Mouse (Mus musculus) kidney, adult 11 months (tissue): ENCODE measurements around the gene Pex11b.
"Not testable (repeated sequence)": the region's sequence is repeated elsewhere in the genome, so short reads cannot be mapped to it uniquely, and the experiment has no call there.

Source experiments
- DNase-seq: peaks from one replicate; pipeline ENCODE4 v3.0.0; 2022

The Pex11b gene

GRCm38 (mm10) chr3:96629729-96630600 is 5.2 kb upstream of the Pex11b start, which contains the start of gene Rbm8a:
Rbm8a (plus strand) TSS chr3:96629933.
- peak; percentile 95 for DNase-seq

GRCm38 (mm10) chr3:96632058-96632457 is 3.1 kb upstream of the Pex11b start:
- no peak for DNase-seq

GRCm38 (mm10) chr3:96634015-96634414 is 1.2 kb upstream of the Pex11b start:
- DNase-seq, result no peak

- DNase-seq, result no peak
Measured at GRCm38 (mm10) chr3:96635906-96636305, 730 bp downstream of the Pex11b start.

- no peak for DNase-seq
Measured at GRCm38 (mm10) chr3:96636448-96636847, 1.3 kb downstream of the Pex11b start.

- peak; percentile 43 for DNase-seq
Measured at GRCm38 (mm10) chr3:96639219-96639618, 4.0 kb downstream of the Pex11b start.

GRCm38 (mm10) chr3:96645018-96645649 is 10.0 kb downstream of the Pex11b start, which contains the start of gene Itga10:
Itga10 (plus strand) TSS chr3:96645584.
- no peak for DNase-seq

GRCm38 (mm10) chr3:96647365-96647764 is 12.2 kb downstream of the Pex11b start:
- DNase-seq, result no peak

GRCm38 (mm10) chr3:96660901-96661300 is 25.7 kb downstream of the Pex11b start:
- DNase-seq, result no peak

- no peak for DNase-seq
Measured at GRCm38 (mm10) chr3:96662731-96663316, 27.6 kb downstream of the Pex11b start.

GRCm38 (mm10) chr3:96663432-96664239 is 28.5 kb downstream of the Pex11b start:
- DNase-seq, result peak; percentile 61

- DNase-seq, result not testable (repeated sequence)
Measured at GRCm38 (mm10) chr3:96665732-96666363, 30.7 kb downstream of the Pex11b start.

GRCm38 (mm10) chr3:96666916-96667315 is 31.7 kb downstream of the Pex11b start:
- DNase-seq, result peak; percentile 66

GRCm38 (mm10) chr3:96667316-96667715 is 32.1 kb downstream of the Pex11b start:
- peak; percentile 14 for DNase-seq

- DNase-seq, result no peak
Measured at GRCm38 (mm10) chr3:96668424-96669067, 33.4 kb downstream of the Pex11b start.

GRCm38 (mm10) chr3:96669727-96670468 is 34.7 kb downstream of the Pex11b start, which contains the start of gene Ankrd35:
Ankrd35 (plus strand) TSS chr3:96670131.
- peak; percentile 86 for DNase-seq

- no peak for DNase-seq
Measured at GRCm38 (mm10) chr3:96671519-96671918, 36.3 kb downstream of the Pex11b start.

- no peak for DNase-seq
Measured at GRCm38 (mm10) chr3:96673514-96673913, 38.3 kb downstream of the Pex11b start.

GRCm38 (mm10) chr3:96674442-96674841 is 39.3 kb downstream of the Pex11b start:
- no peak for DNase-seq

- DNase-seq, result no peak
Measured at GRCm38 (mm10) chr3:96675171-96675570, 40.0 kb downstream of the Pex11b start.

- no peak for DNase-seq
Measured at GRCm38 (mm10) chr3:96675690-96676089, 40.5 kb downstream of the Pex11b start.
